Mouse (Mus musculus) CH12.LX (cell line): ENCODE results near the gene Hemgn. TPM values are rescaled to one million over a fixed set of nuclear protein-coding genes. Genes with fewer than 3 reads are reported as not detected.

Experiments
- DNase-seq: peaks from one replicate; pipeline ENCODE4 v3.0.0-alpha.2; 2013; ENCODE audit errors: extremely low read depth
- H3K27ac ChIP-seq: 2 replicates; pipeline ENCODE4 v1.5.1; 2012; ENCODE audit warnings: low read depth, mild to moderate bottlenecking, control low read depth, moderate library complexity; ENCODE audit not compliant: insufficient read depth
- H3K27me3 ChIP-seq: replicated peaks from 2 replicates; pipeline ENCODE3; 2012; ENCODE audit warnings: inconsistent platforms
- H3K36me3 ChIP-seq, 2 experiments: replicated peaks in 1 of 2; 2 replicates each; pipeline versions ENCODE3 to v1.6.1; 2012; ENCODE audit warnings: inconsistent platforms in 1 of 2, low read length in 1 of 2, mild to moderate bottlenecking in 1 of 2, mixed read lengths in 1 of 2, moderate library complexity in 1 of 2; ENCODE audit not compliant: control insufficient read depth in 1 of 2, insufficient read depth in 1 of 2
- H3K4me1 ChIP-seq, 2 experiments: 2 replicates each; pipeline ENCODE4 v1.6.1; 2012; ENCODE audit warnings: inconsistent platforms in 1 of 2, moderate library complexity in 1 of 2; ENCODE audit not compliant: insufficient read depth in 2 of 2, control insufficient read depth in 1 of 2
- H3K4me2 ChIP-seq: 2 replicates; pipeline ENCODE4 v1.6.1; 2012; ENCODE audit warnings: low read depth, mild to moderate bottlenecking, control low read depth; ENCODE audit not compliant: poor library complexity, insufficient read depth, severe bottlenecking
- H3K4me3 ChIP-seq, 3 experiments: fragments of 150-350 bp in 1 of 3; sonication (generic) in 1 of 3; replicated peaks in 1 of 3; 2 replicates each; pipeline versions ENCODE3 to v1.5.1; 2011 to 2012; ENCODE audit warnings: low read depth in 2 of 3, low read length in 2 of 3, mild to moderate bottlenecking in 2 of 3, moderate library complexity in 2 of 3, control low read depth in 1 of 3, improper control_type of control experiment in 1 of 3, inconsistent platforms in 1 of 3, mixed read lengths in 1 of 3; ENCODE audit not compliant: poor library complexity in 1 of 3
- H3K79me2 ChIP-seq: replicated peaks from 2 replicates; pipeline ENCODE4 v1.6.1; 2012; ENCODE audit warnings: mild to moderate bottlenecking, moderate library complexity; ENCODE audit not compliant: control insufficient read depth, poor library complexity, insufficient read depth, severe bottlenecking; ENCODE audit errors: extremely low read depth
- H3K9ac ChIP-seq: 2 replicates; pipeline ENCODE4 v1.6.1; 2012; ENCODE audit warnings: low read depth, mild to moderate bottlenecking, control low read depth, moderate library complexity; ENCODE audit not compliant: insufficient read depth
- H3K9me3 ChIP-seq: replicated peaks from 2 replicates; pipeline ENCODE3; 2012; ENCODE audit warnings: low read length, inconsistent platforms, mixed read lengths
- BHLHE40 ChIP-seq: IDR thresholded peaks from 2 replicates; pipeline ENCODE4 v1.6.1; 2011; ENCODE audit warnings: mild to moderate bottlenecking, low read depth, low read length, improper control_type of control experiment
- CHD1 ChIP-seq: IDR thresholded peaks from 2 replicates; pipeline ENCODE4 v1.6.1; 2012; ENCODE audit warnings: low read depth, low read length, improper control_type of control experiment, inconsistent platforms
- CTCF ChIP-seq, 2 experiments: IDR thresholded peaks in 1 of 2; conservative IDR thresholded peaks in 1 of 2; 2 replicates each; pipeline ENCODE4 v1.5.1; 2011 to 2012; ENCODE audit warnings: low read depth in 2 of 2, low read length in 2 of 2, improper control_type of control experiment in 1 of 2, inconsistent platforms in 1 of 2, mild to moderate bottlenecking in 1 of 2, moderate library complexity in 1 of 2
- ELF1 ChIP-seq: IDR thresholded peaks from 2 replicates; pipeline ENCODE4 v1.6.1; 2014; ENCODE audit warnings: low read depth, mild to moderate bottlenecking, inconsistent platforms, low read length, improper control_type of control experiment
- EP300 ChIP-seq: IDR thresholded peaks from 2 replicates; pipeline ENCODE4 v1.6.1; 2011; ENCODE audit warnings: low read length, improper control_type of control experiment
- ETS1 ChIP-seq: conservative IDR thresholded peaks from 2 replicates; pipeline ENCODE4 v1.6.1; 2012; ENCODE audit warnings: low read depth, mild to moderate bottlenecking, inconsistent platforms, low read length, improper control_type of control experiment, moderate library complexity
- GABPA ChIP-seq: IDR thresholded peaks from 2 replicates; pipeline ENCODE4 v1.6.1; 2012; ENCODE audit warnings: low read depth, low read length, improper control_type of control experiment, inconsistent platforms; ENCODE audit not compliant: insufficient replicate concordance
- HCFC1 ChIP-seq: IDR thresholded peaks from 2 replicates; pipeline ENCODE4 v1.6.1; 2012; ENCODE audit warnings: low read depth, mild to moderate bottlenecking, inconsistent platforms, low read length, improper control_type of control experiment
- JUN ChIP-seq: IDR thresholded peaks from 2 replicates; pipeline ENCODE4 v1.6.1; 2011; ENCODE audit warnings: low read depth, mild to moderate bottlenecking, low read length, improper control_type of control experiment, moderate library complexity; ENCODE audit not compliant: insufficient read depth
- JUND ChIP-seq: conservative IDR thresholded peaks from 2 replicates; pipeline ENCODE4 v1.6.1; 2011; ENCODE audit warnings: low read depth, low read length, improper control_type of control experiment
- MAFK ChIP-seq: IDR thresholded peaks from 2 replicates; pipeline ENCODE4 v1.6.1; 2011; ENCODE audit warnings: low read length, improper control_type of control experiment; ENCODE audit not compliant: insufficient replicate concordance
- MAX ChIP-seq: IDR thresholded peaks from 2 replicates; pipeline ENCODE4 v1.6.1; 2011; ENCODE audit warnings: low read length, improper control_type of control experiment
- MAZ ChIP-seq: IDR thresholded peaks from 2 replicates; pipeline ENCODE4 v1.6.1; 2012; ENCODE audit warnings: low read depth, mild to moderate bottlenecking, inconsistent platforms, low read length, improper control_type of control experiment, moderate library complexity
- MYC ChIP-seq: IDR thresholded peaks from 2 replicates; pipeline ENCODE4 v1.6.1; 2011; ENCODE audit warnings: low read depth, mild to moderate bottlenecking, improper control_type of control experiment, low read length
- NELFE ChIP-seq: IDR thresholded peaks from 2 replicates; pipeline ENCODE4 v1.6.1; 2011; ENCODE audit warnings: low read depth, low read length, improper control_type of control experiment
- PAX5 ChIP-seq: IDR thresholded peaks from 2 replicates; pipeline ENCODE4 v1.6.1; 2012; ENCODE audit warnings: low read length, inconsistent platforms, mixed read lengths
- POLR2A ChIP-seq: IDR thresholded peaks from 2 replicates; pipeline ENCODE4 v1.6.1; 2011; ENCODE audit warnings: low read depth, mild to moderate bottlenecking, improper control_type of control experiment, low read length
- POLR2AphosphoS2 ChIP-seq: IDR thresholded peaks from 2 replicates; pipeline ENCODE4 v1.6.1; 2011; ENCODE audit warnings: low read depth, low read length, improper control_type of control experiment
- RAD21 ChIP-seq: IDR thresholded peaks from 2 replicates; pipeline ENCODE4 v1.6.1; 2011; ENCODE audit warnings: low read depth, mild to moderate bottlenecking, low read length, improper control_type of control experiment, moderate library complexity
- RCOR1 ChIP-seq: conservative IDR thresholded peaks from 2 replicates; pipeline ENCODE4 v1.6.1; 2012; ENCODE audit warnings: low read depth, mild to moderate bottlenecking, inconsistent platforms, low read length, improper control_type of control experiment
- SMC3 ChIP-seq: IDR thresholded peaks from 2 replicates; pipeline ENCODE4 v1.6.1; 2011; ENCODE audit warnings: low read depth, low read length, improper control_type of control experiment
- UBTF ChIP-seq: IDR thresholded peaks from 2 replicates; pipeline ENCODE4 v1.6.1; 2012; ENCODE audit warnings: low read depth, mild to moderate bottlenecking, inconsistent platforms, low read length, improper control_type of control experiment, moderate library complexity
- USF1 ChIP-seq: IDR thresholded peaks from 2 replicates; pipeline ENCODE4 v1.6.1; 2014; ENCODE audit warnings: low read depth, mild to moderate bottlenecking, inconsistent platforms, low read length, improper control_type of control experiment
- USF2 ChIP-seq: conservative IDR thresholded peaks from 2 replicates; pipeline ENCODE4 v1.6.1; 2011; ENCODE audit warnings: low read depth, low read length, improper control_type of control experiment
- ZC3H11A ChIP-seq: IDR thresholded peaks from 2 replicates; pipeline ENCODE4 v1.6.1; 2012; ENCODE audit warnings: low read depth, mild to moderate bottlenecking, inconsistent platforms, low read length, improper control_type of control experiment
- ZNF384 ChIP-seq: IDR thresholded peaks from 2 replicates; pipeline ENCODE4 v1.6.1; 2012; ENCODE audit warnings: low read depth, low read length, improper control_type of control experiment, inconsistent platforms
- dilution Hi-C: fragments of 300-500 bp; cut with MboI; formaldehyde crosslinking; loops from 2 replicates; pipeline ENCODE4 v1.14.3; 2020; ENCODE audit warnings: low sequenced_read_pairs; ENCODE audit not compliant: extremely low pct_unique_long_range_greater_than_20kb, extremely low pct_ligation_motif_present
- in situ Hi-C: fragments of 300-500 bp; cut with MboI; formaldehyde crosslinking; loops from 3 replicates; pipeline ENCODE4 v1.14.3; 2019; ENCODE audit warnings: low sequenced_read_pairs, low pct_ligation_motif_present, low pct_unique_long_range_greater_than_20kb, mixed read lengths
- polyA plus RNA-seq: library from polyadenylated mRNA; unstranded; fragments of >175 nt; gene quantifications from 2 replicates; pipeline ENCODE4 v1.2.1, GENCODE M21; 2012; ENCODE audit warnings: low read depth; ENCODE audit not compliant: insufficient read length
- total RNA-seq, 2 experiments: library from RNA; depleted of rRNA; stranded (reverse); fragments of 300-350 nt in 1 of 2; fragments of >200 nt in 1 of 2; gene quantifications; 2 replicates each; pipeline ENCODE4 v1.2.3; 2012 to 2014

The Hemgn gene
- total and polyA plus RNA-seq, 3 experiments: not detected

- H3K36me3 ChIP-seq: no peaks in the 10 kb centered on the region
- no peak overlapping the region for H3K27ac ChIP-seq
- TF ChIP-seq ETS1 (no peak), JUND (no peak), SMC3 (no peak), POLR2AphosphoS2 (no peak), NELFE (no peak), USF1 (no peak), ZNF384 (no peak), MAFK (no peak), MAZ (no peak), CTCF (conservative IDR thresholded peaks at IDR 0.05 in 1 of 2, IDR thresholded peaks at IDR 0.05 in 1 of 2; ENCODE audit: low read depth in 2 of 2, low read length in 2 of 2) (no peak), HCFC1 (no peak)
- TF ChIP-seq, all 38 proteins: peak for 0
- no peaks in the 10 kb centered on the region for H3K79me2 ChIP-seq
- H3K4me3 ChIP-seq: no peak overlapping the region
- H3K4me1 ChIP-seq: peaks cover 7 to 9% of the 10 kb centered on the region in 2 experiments
- H3K9me3 ChIP-seq: peaks cover 3% of the 10 kb centered on the region
- dilution Hi-C loops: no loop called here
- H3K27me3 ChIP-seq: no peaks in the 10 kb centered on the region
- H3K4me2 ChIP-seq: no peak overlapping the region
- in situ Hi-C loops: no loop called here
- no peak overlapping the region for H3K9ac ChIP-seq
- no peak for DNase-seq
Observed at GRCm38 (mm10) chr4:46412113-46412512, 1.2 kb downstream of the Hemgn start.

GRCm38 (mm10) chr4:46411489-46411888 lies 1.8 kb downstream of the Hemgn start:
- Histone ChIP-seq H3K9me3 (peaks cover 3% of the 10 kb centered on the region), H3K27me3 (no peaks in the 10 kb centered on the region), H3K4me1 (peaks cover 7 to 8% of the 10 kb centered on the region in 2 experiments), H3K27ac (no peak overlapping the region), H3K4me2 (no peak overlapping the region), H3K36me3 (no peaks in the 10 kb centered on the region), H3K79me2 (no peaks in the 10 kb centered on the region), H3K4me3 (no peak overlapping the region), H3K9ac (no peak overlapping the region)
- in situ Hi-C loops (no loop called here), dilution Hi-C loops (no loop called here)
- TF ChIP-seq ZC3H11A: no peak
- TF ChIP-seq BHLHE40: peak; percentile 32; the same call in 1 of the 2 replicates
- DNase-seq: peak; percentile 17

GRCm38 (mm10) chr4:46410677-46411076 lies 2.6 kb downstream of the Hemgn start:
- dilution Hi-C loops: no loop called here
- H3K27me3 ChIP-seq: no peaks in the 10 kb centered on the region
- H3K9ac ChIP-seq: no peak overlapping the region
- no peak overlapping the region for H3K4me3 ChIP-seq
- DNase-seq: no peak
- no peak for TF ChIP-seq POLR2A
- TF ChIP-seq POLR2AphosphoS2: no peak
- TF ChIP-seq USF2: no peak
- no peak for TF ChIP-seq RCOR1
- no peak for TF ChIP-seq GABPA
- no peak for TF ChIP-seq UBTF
- TF ChIP-seq BHLHE40: no peak
- TF ChIP-seq EP300: no peak
- TF ChIP-seq JUND: no peak
- no peak for TF ChIP-seq CHD1
- TF ChIP-seq MAX: no peak
- no peak for TF ChIP-seq JUN
- no peak for TF ChIP-seq ELF1
- no peak for TF ChIP-seq MYC
- TF ChIP-seq PAX5: no peak
- TF ChIP-seq USF1: no peak
- TF ChIP-seq RAD21: no peak
- no peak for TF ChIP-seq NELFE
- no peak overlapping the region for H3K27ac ChIP-seq
- no peak overlapping the region for H3K4me2 ChIP-seq
- H3K9me3 ChIP-seq: peaks cover 3% of the 10 kb centered on the region
- H3K4me1 ChIP-seq: peaks cover 7 to 8% of the 10 kb centered on the region in 2 experiments
- H3K36me3 ChIP-seq: no peaks in the 10 kb centered on the region
- H3K79me2 ChIP-seq: no peaks in the 10 kb centered on the region
- in situ Hi-C loops: no loop called here
